Mouse (Mus musculus) olfactory bulb, adult 2 months (tissue): ENCODE measurements around the gene Slc35a3. TPM values are rescaled to one million over a fixed set of nuclear protein-coding genes. Genes with fewer than 3 reads are reported as not detected.

Experiments
- H3K27ac ChIP-seq: fragments of 200-500 bp; 2 replicates; pipeline ENCODE4 v1.5.1; 2012; ENCODE audit warnings: low read depth, low read length; ENCODE audit not compliant: insufficient read depth
- H3K4me1 ChIP-seq: fragments of 200-500 bp; 2 replicates; pipeline ENCODE4 v1.6.1; 2012; ENCODE audit warnings: low read length; ENCODE audit not compliant: control insufficient read depth, insufficient read depth
- H3K4me3 ChIP-seq: fragments of 200-500 bp; 2 replicates; pipeline ENCODE4 v1.5.1; 2012; ENCODE audit warnings: mild to moderate bottlenecking, low read depth, low read length, moderate library complexity; ENCODE audit not compliant: insufficient read depth
- CTCF ChIP-seq: fragments of 200-500 bp; IDR thresholded peaks from 2 replicates; pipeline ENCODE4 v1.5.1; 2012; ENCODE audit warnings: low read depth, mild to moderate bottlenecking, low read length, moderate library complexity; ENCODE audit not compliant: insufficient read depth
- POLR2A ChIP-seq: fragments of 200-500 bp; IDR thresholded peaks from 2 replicates; pipeline ENCODE4 v1.6.1; 2012; ENCODE audit warnings: mild to moderate bottlenecking, low read depth, low read length, moderate library complexity; ENCODE audit not compliant: insufficient read depth
- WGBS: fragments of 180-500 bp; shearing (Covaris S2); methylation state at CpG from one replicate; pipeline ENCODE4 v1.1.7; 2018; 5-methylcytosine and 5-hydroxymethylcytosine counted together
- polyA plus RNA-seq: library from polyadenylated mRNA; stranded (reverse); fragments of >200 nt; gene quantifications from 2 replicates; pipeline ENCODE4 v1.2.4, GENCODE M21; 2012; ENCODE audit warnings: low replicate concordance; ENCODE audit not compliant: missing spikeins, insufficient read depth, insufficient read length

The Slc35a3 gene
- polyA plus RNA-seq, 1 experiment: not detected

GRCm38 (mm10) chr3:116726807-116727206, 14.2 kb upstream of the Slc35a3 start:
- Histone ChIP-seq H3K4me1 (no peaks in the 10 kb centered on the region), H3K27ac (no peak overlapping the region), H3K4me3 (no peak overlapping the region)
- 77% methylated on average over 9 of the region's 9 CpGs for WGBS
- no peak for TF ChIP-seq CTCF
- no peak for TF ChIP-seq POLR2A

- Histone ChIP-seq H3K4me1 (no peaks in the 10 kb centered on the region), H3K4me3 (no peak overlapping the region), H3K27ac (no peak overlapping the region)
- WGBS: 46% methylated on average over 10 of the region's 10 CpGs
- no peak for TF ChIP-seq CTCF
- TF ChIP-seq POLR2A: no peak
Measured at GRCm38 (mm10) chr3:116723496-116724481, 11.2 kb upstream of the Slc35a3 start.

- WGBS: 76% methylated on average over 4 of the region's 4 CpGs
- H3K4me1 ChIP-seq: no peaks in the 10 kb centered on the region
- no peak for TF ChIP-seq POLR2A
- TF ChIP-seq CTCF: no peak
- no peak overlapping the region for H3K4me3 ChIP-seq
- H3K27ac ChIP-seq: no peak overlapping the region
Measured at GRCm38 (mm10) chr3:116722980-116723379, 10.3 kb upstream of the Slc35a3 start.

- TF ChIP-seq POLR2A: no peak
- no peak for TF ChIP-seq CTCF
- H3K4me3 ChIP-seq: no peak overlapping the region
- 0 out of 2 replicates have a peak, but pooled peaks cover under 1% of the 10 kb centered on the region for H3K4me1 ChIP-seq
- H3K27ac ChIP-seq: no peak overlapping the region
- 86% methylated on average over 3 of the region's 3 CpGs for WGBS
Measured at GRCm38 (mm10) chr3:116718951-116719350, 6.3 kb upstream of the Slc35a3 start.

- Histone ChIP-seq H3K4me1 (peaks cover 6% of the 10 kb centered on the region), H3K4me3 (no peak overlapping the region), H3K27ac (no peak overlapping the region)
- no peak for TF ChIP-seq POLR2A
- no peak for TF ChIP-seq CTCF
- WGBS: 27% methylated on average over 5 of the region's 5 CpGs
Measured at GRCm38 (mm10) chr3:116713031-116713430, 400 bp upstream of the Slc35a3 start.

GRCm38 (mm10) chr3:116711624-116712435, 801 bp downstream of the Slc35a3 start:
- Histone ChIP-seq H3K4me3 (peak overlapping the region; percentile 74), H3K4me1 (peaks cover 6% of the 10 kb centered on the region), H3K27ac (no peak overlapping the region)
- TF ChIP-seq CTCF (no peak), POLR2A (0 out of 2 replicates have a peak, but pooled peaks have one; percentile 56)
- WGBS: under 1% methylated on average over 85 of the region's 85 CpGs

GRCm38 (mm10) chr3:116710941-116711340, 1.7 kb downstream of the Slc35a3 start:
- TF ChIP-seq POLR2A: no peak
- no peak for TF ChIP-seq CTCF
- WGBS: 56% methylated on average over 9 of the region's 9 CpGs
- no peak overlapping the region for H3K4me3 ChIP-seq
- no peak overlapping the region for H3K27ac ChIP-seq
- H3K4me1 ChIP-seq: peaks cover 6% of the 10 kb centered on the region

- no peak overlapping the region for H3K4me3 ChIP-seq
- no peak overlapping the region for H3K27ac ChIP-seq
- TF ChIP-seq CTCF (no peak), POLR2A (no peak)
- WGBS: 92% methylated on average over 1 of the region's 1 CpGs
- no peaks in the 10 kb centered on the region; the same call in 1 of the 2 replicates for H3K4me1 ChIP-seq
Measured at GRCm38 (mm10) chr3:116705637-116706204, 6.9 kb downstream of the Slc35a3 start.

- WGBS: 93% methylated on average over 5 of the region's 5 CpGs
Measured at GRCm38 (mm10) chr3:116703835-116704234, 8.8 kb downstream of the Slc35a3 start.

More at GRCm38 (mm10) chr3:116703835-116704234, 8.8 kb downstream of the Slc35a3 start:
- no peak for TF ChIP-seq POLR2A
- no peak for TF ChIP-seq CTCF
- Histone ChIP-seq H3K27ac (no peak overlapping the region), H3K4me3 (no peak overlapping the region), H3K4me1 (no peaks in the 10 kb centered on the region)
